Mouse (Mus musculus) MEL (cell line): Measurements from ENCODE around the gene Scarb2. TPM values are rescaled to one million over a fixed set of nuclear protein-coding genes. Genes with fewer than 3 reads are reported as not detected.

Experiments used
- DNase-seq: peaks from one replicate; pipeline ENCODE4 v3.0.0; 2011; ENCODE audit warnings: low read depth, low spot score
- H3K27ac ChIP-seq: 2 replicates; pipeline ENCODE4 v1.5.1; 2012; ENCODE audit warnings: low read depth, mild to moderate bottlenecking, control low read depth, low read length, moderate library complexity; ENCODE audit not compliant: control insufficient read depth
- H3K27me3 ChIP-seq, 2 experiments: fragments of 150-350 bp in 1 of 2; sonication (generic) in 1 of 2; 2 replicates each; pipeline ENCODE4 v1.6.1; 2012; ENCODE audit warnings: low read length in 2 of 2, mild to moderate bottlenecking in 2 of 2, improper control_type of control experiment in 1 of 2, moderate library complexity in 1 of 2; ENCODE audit not compliant: insufficient read depth in 2 of 2, control insufficient read depth in 1 of 2
- H3K36me3 ChIP-seq, 2 experiments: 2 replicates each; pipeline ENCODE4 v1.6.1; 2012 to 2014; ENCODE audit warnings: low read length in 2 of 2, improper control_type of control experiment in 1 of 2, inconsistent platforms in 1 of 2, mild to moderate bottlenecking in 1 of 2; ENCODE audit not compliant: insufficient read depth in 2 of 2, control insufficient read depth in 1 of 2
- H3K4me1 ChIP-seq, 2 experiments: fragments of 150-350 bp in 1 of 2; sonication (generic) in 1 of 2; 2 replicates each; pipeline ENCODE4 v1.6.1; 2012; ENCODE audit warnings: low read length in 2 of 2, improper control_type of control experiment in 1 of 2, mild to moderate bottlenecking in 1 of 2; ENCODE audit not compliant: insufficient read depth in 2 of 2, control insufficient read depth in 1 of 2
- H3K4me3 ChIP-seq, 2 experiments: fragments of 150-350 bp in 1 of 2; sonication (generic) in 1 of 2; 2 replicates each; pipeline ENCODE4 v1.5.1; 2012; ENCODE audit warnings: low read depth in 2 of 2, low read length in 2 of 2, mild to moderate bottlenecking in 2 of 2, moderate library complexity in 2 of 2, control low read depth in 1 of 2, improper control_type of control experiment in 1 of 2; ENCODE audit not compliant: control insufficient read depth in 1 of 2, insufficient read depth in 1 of 2
- H3K79me2 ChIP-seq: 2 replicates; pipeline ENCODE4 v1.6.1; 2012; ENCODE audit warnings: mild to moderate bottlenecking, low read length, moderate library complexity; ENCODE audit not compliant: control insufficient read depth, poor library complexity, insufficient read depth
- H3K9ac ChIP-seq: 2 replicates; pipeline ENCODE4 v1.6.1; 2012; ENCODE audit warnings: low read depth, mild to moderate bottlenecking, control low read depth, low read length, moderate library complexity; ENCODE audit not compliant: control insufficient read depth, poor library complexity, severe bottlenecking
- H3K9me3 ChIP-seq: fragments of 150-350 bp; sonication (generic); replicated peaks from 2 replicates; pipeline ENCODE4 v1.6.1; 2012; ENCODE audit warnings: mild to moderate bottlenecking, low read length, improper control_type of control experiment, moderate library complexity; ENCODE audit not compliant: insufficient read depth
- BHLHE40 ChIP-seq: IDR thresholded peaks from 2 replicates; pipeline ENCODE4 v1.6.1; 2012; ENCODE audit warnings: low read depth, mild to moderate bottlenecking, inconsistent platforms, low read length, improper control_type of control experiment, borderline replicate concordance
- CHD1 ChIP-seq: IDR thresholded peaks from 2 replicates; pipeline ENCODE4 v1.6.1; 2012; ENCODE audit warnings: low read depth, mild to moderate bottlenecking, inconsistent platforms, low read length, improper control_type of control experiment
- CHD2 ChIP-seq: IDR thresholded peaks from 2 replicates; pipeline ENCODE4 v1.6.1; 2011; ENCODE audit warnings: low read length, improper control_type of control experiment
- ELF1 ChIP-seq: IDR thresholded peaks from 2 replicates; pipeline ENCODE4 v1.6.1; 2014; ENCODE audit warnings: low read depth, mild to moderate bottlenecking, inconsistent platforms, low read length, improper control_type of control experiment, moderate library complexity
- ETS1 ChIP-seq: IDR thresholded peaks from 2 replicates; pipeline ENCODE4 v1.6.1; 2012; ENCODE audit warnings: low read depth, mild to moderate bottlenecking, inconsistent platforms, low read length, improper control_type of control experiment, moderate library complexity
- KAT2A ChIP-seq: conservative IDR thresholded peaks from 2 replicates; pipeline ENCODE4 v1.6.1; 2012; ENCODE audit warnings: low read depth, low read length, improper control_type of control experiment, inconsistent platforms
- MAFK ChIP-seq: IDR thresholded peaks from 2 replicates; pipeline ENCODE4 v1.6.1; 2011; ENCODE audit warnings: low read depth, mild to moderate bottlenecking, low read length, improper control_type of control experiment, borderline replicate concordance
- MXI1 ChIP-seq: IDR thresholded peaks from 2 replicates; pipeline ENCODE4 v1.6.1; 2011; ENCODE audit warnings: mild to moderate bottlenecking, low read depth, low read length, improper control_type of control experiment
- MYB ChIP-seq: IDR thresholded peaks from 2 replicates; pipeline ENCODE4 v1.6.1; 2011; ENCODE audit warnings: mild to moderate bottlenecking, low read depth, low read length, improper control_type of control experiment
- NRF1 ChIP-seq: IDR thresholded peaks from 2 replicates; pipeline ENCODE4 v1.6.1; 2014; ENCODE audit warnings: low read depth, mild to moderate bottlenecking, inconsistent platforms, low read length, improper control_type of control experiment, moderate library complexity; ENCODE audit not compliant: poor library complexity, insufficient read depth, severe bottlenecking
- POLR2A ChIP-seq, 2 experiments: IDR thresholded peaks; 2 replicates each; pipeline ENCODE4 v1.6.1; 2011 to 2012; ENCODE audit warnings: low read length in 2 of 2, mild to moderate bottlenecking in 2 of 2, control low read depth in 1 of 2, improper control_type of control experiment in 1 of 2, low read depth in 1 of 2, moderate library complexity in 1 of 2; ENCODE audit not compliant: control insufficient read depth in 1 of 2, insufficient read depth in 1 of 2, poor library complexity in 1 of 2
- POLR2AphosphoS2 ChIP-seq: IDR thresholded peaks from 2 replicates; pipeline ENCODE4 v1.6.1; 2011; ENCODE audit warnings: low read length, improper control_type of control experiment
- RAD21 ChIP-seq: IDR thresholded peaks from 2 replicates; pipeline ENCODE4 v1.6.1; 2011; ENCODE audit warnings: mild to moderate bottlenecking, low read depth, low read length, improper control_type of control experiment
- RCOR1 ChIP-seq: IDR thresholded peaks from 2 replicates; pipeline ENCODE4 v1.6.1; 2012; ENCODE audit warnings: low read depth, mild to moderate bottlenecking, inconsistent platforms, low read length, improper control_type of control experiment
- SIN3A ChIP-seq: IDR thresholded peaks from 2 replicates; pipeline ENCODE4 v1.6.1; 2012; ENCODE audit warnings: low read length, improper control_type of control experiment, inconsistent platforms
- TBP ChIP-seq: IDR thresholded peaks from 2 replicates; pipeline ENCODE4 v1.8.0; 2011; ENCODE audit warnings: low read depth, low read length, improper control_type of control experiment
- USF2 ChIP-seq, 2 experiments: IDR thresholded peaks; 2 replicates each; pipeline ENCODE4 v1.6.1; 2011 to 2012; ENCODE audit warnings: improper control_type of control experiment in 2 of 2, low read length in 2 of 2, borderline replicate concordance in 1 of 2, inconsistent platforms in 1 of 2, low read depth in 1 of 2, mild to moderate bottlenecking in 1 of 2; ENCODE audit not compliant: insufficient read depth in 1 of 2
- ZMIZ1 ChIP-seq: IDR thresholded peaks from 2 replicates; pipeline ENCODE4 v1.6.1; 2012; ENCODE audit warnings: low read depth, mild to moderate bottlenecking, inconsistent platforms, low read length, improper control_type of control experiment, moderate library complexity
- ZNF384 ChIP-seq: IDR thresholded peaks from 2 replicates; pipeline ENCODE4 v1.6.1; 2012; ENCODE audit warnings: low read depth, mild to moderate bottlenecking, inconsistent platforms, low read length, improper control_type of control experiment
- polyA plus RNA-seq, 2 experiments: library from polyadenylated mRNA; stranded (reverse) in 1 of 2; unstranded in 1 of 2; fragments of >175 nt in 1 of 2; fragments of >200 nt in 1 of 2; gene quantifications; 2 replicates each; pipeline versions ENCODE4 v1.2.1 to v1.2.4; 2012; ENCODE audit warnings: low replicate concordance in 2 of 2, low read depth in 1 of 2; ENCODE audit not compliant: insufficient read length in 2 of 2, insufficient read depth in 1 of 2, missing spikeins in 1 of 2
- total RNA-seq: library from RNA; depleted of rRNA; stranded (reverse); fragments of 300-350 nt; gene quantifications from 2 replicates; pipeline ENCODE4 v1.2.3, GENCODE M21; 2012

Scarb2 gene
- total and polyA plus RNA-seq, 3 experiments: 13.6 to 16.5 TPM; not detected in 1

DNA sequence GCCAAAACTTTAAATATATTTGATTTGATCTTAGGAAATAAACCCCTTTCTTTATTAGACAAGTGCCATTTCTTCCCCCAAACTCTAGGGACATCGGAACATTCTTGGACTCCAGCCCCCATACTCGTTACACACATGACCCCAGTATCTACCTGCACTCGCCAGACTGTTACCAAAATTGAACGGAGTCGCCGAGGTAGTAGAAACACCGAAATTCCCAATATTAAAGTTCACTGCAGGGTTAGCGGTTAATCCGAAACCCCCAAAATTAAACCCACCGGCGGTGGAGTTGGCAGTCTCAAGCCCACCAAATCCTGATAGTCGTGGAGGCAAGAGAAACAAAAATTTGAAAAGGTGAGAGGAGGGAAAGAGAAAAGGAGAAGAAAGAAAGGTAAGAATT, 72.6 kb downstream of the Scarb2 start:
- peaks cover 7 to 22% of the 10 kb centered on the region in 2 experiments for H3K36me3 ChIP-seq
- TF ChIP-seq CHD1 (peak; percentile 51), BHLHE40 (no peak), RAD21 (no peak), NRF1 (no peak), SIN3A (peak; percentile 59), ETS1 (no peak), ELF1 (no peak), KAT2A (no peak), RCOR1 (no peak), TBP (no peak), POLR2AphosphoS2 (no peak), POLR2A (IDR thresholded peaks at IDR 0.05; ENCODE audit: control insufficient read depth in 1 of 2, insufficient read depth in 1 of 2, low read depth in 1 of 2, low read length in 2 of 2, poor library complexity in 1 of 2) (no peak), ZMIZ1 (no peak), ZNF384 (no peak)
- TF ChIP-seq, all 39 proteins: peak for 2
- Histone ChIP-seq H3K27me3 (no peaks in the 10 kb centered on the region), H3K4me1 (peaks cover 10 to 15% of the 10 kb centered on the region in 2 experiments), H3K79me2 (peaks cover 37% of the 10 kb centered on the region), H3K27ac (peak overlapping the region; percentile 21; the same call in 1 of the 2 replicates), H3K4me3 (peak overlapping the region; percentile 73 to 93), H3K9me3 (no peaks in the 10 kb centered on the region), H3K9ac (peak overlapping the region; percentile 93)
- peak; percentile 54 for DNase-seq

DNA sequence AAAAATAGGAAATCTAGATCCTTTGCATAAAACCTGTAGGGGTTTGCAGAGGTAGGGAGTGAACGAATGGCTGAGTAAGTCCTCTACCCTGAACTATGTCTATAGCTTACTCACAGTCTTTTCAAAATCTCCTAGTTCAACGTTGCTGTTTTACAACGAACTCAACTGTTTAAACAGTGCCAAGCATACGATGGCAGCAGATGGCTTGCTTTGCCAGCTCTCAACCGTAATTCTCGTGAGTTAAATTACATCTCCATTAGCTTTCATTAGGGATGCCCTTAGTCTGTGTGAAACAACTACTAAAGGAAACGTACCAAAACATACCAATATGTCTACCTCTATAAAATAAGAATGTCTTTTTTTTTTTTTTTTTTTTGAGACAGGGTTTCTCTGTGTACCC, 75.0 kb downstream of the Scarb2 start:
- Histone ChIP-seq H3K4me1 (peaks cover 6% of the 10 kb centered on the region in 2 experiments), H3K4me3 (no peak overlapping the region), H3K9ac (no peak overlapping the region), H3K36me3 (peaks cover 16 to 20% of the 10 kb centered on the region in 2 experiments), H3K27ac (no peak overlapping the region), H3K9me3 (no peaks in the 10 kb centered on the region), H3K79me2 (peaks cover 38% of the 10 kb centered on the region), H3K27me3 (no peaks in the 10 kb centered on the region)
- no peak for TF ChIP-seq KAT2A
- no peak for TF ChIP-seq USF2 (IDR thresholded peaks at IDR 0.05; ENCODE audit: borderline replicate concordance in 1 of 2, insufficient read depth in 1 of 2, low read depth in 1 of 2, low read length in 2 of 2)
- TF ChIP-seq MAFK: no peak
- TF ChIP-seq CHD2: no peak
- no peak for TF ChIP-seq ZNF384
- no peak for TF ChIP-seq MYB
- TF ChIP-seq TBP: no peak
- TF ChIP-seq MXI1: no peak
- no peak for DNase-seq
